Mouse (Mus musculus) erythroblast, embryonic 14.5 days (primary cell): ENCODE measurements at regions not wholly inside any gene's neighbourhood (a gene's known extent, or its start where the extent isn't known, plus 50 kb on each side); places are given as distances from the start of the nearest gene placed in this dataset.

Source experiments
- H3K27me3 ChIP-seq: 2 replicates; pipeline ENCODE4 v1.6.1; 2012; ENCODE audit warnings: inconsistent platforms; ENCODE audit not compliant: control insufficient read depth
- H3K36me3 ChIP-seq: 2 replicates; pipeline ENCODE4 v1.6.1; 2012; ENCODE audit warnings: mild to moderate bottlenecking, inconsistent platforms; ENCODE audit not compliant: control insufficient read depth
- H3K4me1 ChIP-seq: 2 replicates; pipeline ENCODE4 v1.6.1; 2012; ENCODE audit warnings: inconsistent platforms; ENCODE audit not compliant: control insufficient read depth
- H3K4me3 ChIP-seq: replicated peaks from 2 replicates; pipeline ENCODE3; 2012; ENCODE audit warnings: moderate library complexity, mild to moderate bottlenecking, inconsistent platforms
- H3K9me3 ChIP-seq: 2 replicates; pipeline ENCODE4 v1.6.1; 2012; ENCODE audit warnings: low read length, inconsistent platforms, mixed read lengths; ENCODE audit not compliant: control insufficient read depth
- GATA1 ChIP-seq: IDR thresholded peaks from 2 replicates; pipeline ENCODE4 v1.6.1; 2012; ENCODE audit warnings: low read length, inconsistent platforms, mixed read lengths
- TAL1 ChIP-seq: IDR thresholded peaks from 3 replicates; pipeline ENCODE4 v1.6.1; 2012; ENCODE audit warnings: low read length, inconsistent platforms, mixed read lengths

DNA sequence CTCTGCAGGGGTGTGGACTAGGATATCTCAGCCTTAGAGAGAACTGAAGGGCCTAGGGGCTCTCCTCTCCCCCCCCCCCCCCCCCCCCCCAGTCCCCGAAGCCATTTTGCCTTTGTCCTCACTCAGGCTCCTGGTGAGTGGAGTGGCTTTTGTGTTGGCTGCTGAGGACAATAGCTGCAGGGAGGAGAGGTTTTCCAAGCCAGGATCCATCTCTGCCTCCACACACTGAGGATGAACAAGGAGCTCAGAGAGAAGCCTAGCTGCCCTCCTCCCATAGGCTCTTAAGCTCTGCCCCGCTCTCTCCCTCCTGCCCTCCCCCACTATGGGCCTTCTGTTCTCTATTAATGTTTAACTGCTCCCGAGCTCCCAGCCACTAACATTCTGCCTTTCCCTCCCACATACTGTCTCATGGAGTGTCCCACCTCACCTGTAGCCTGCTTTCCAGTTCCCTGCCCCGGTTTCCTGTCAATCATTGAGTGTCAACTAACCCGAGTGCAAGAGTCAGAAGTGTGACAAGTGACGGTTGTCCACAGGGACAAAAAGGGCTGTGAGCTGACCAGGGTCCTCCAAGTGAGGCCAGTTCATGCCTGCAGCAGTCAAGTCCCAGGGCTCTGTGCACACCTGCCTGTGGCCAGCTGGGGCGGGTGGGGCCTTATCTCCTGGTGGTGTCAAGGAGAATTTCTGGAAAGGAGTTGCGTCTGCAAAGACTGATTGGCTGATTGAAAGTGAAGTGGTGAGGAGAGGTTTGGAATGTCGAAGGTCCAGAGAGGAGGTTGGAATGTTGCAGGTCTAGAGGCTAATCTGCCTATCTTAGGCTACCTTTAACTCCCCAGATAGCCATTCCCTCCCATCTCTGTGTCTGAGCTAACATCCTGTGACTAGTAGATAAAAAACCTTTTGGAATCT is 165.1 kb upstream of the Rybp start:
- Histone ChIP-seq H3K36me3 (no peaks in the 10 kb centered on the region), H3K4me1 (no peaks in the 10 kb centered on the region), H3K9me3 (peaks cover 15% of the 10 kb centered on the region), H3K27me3 (no peaks in the 10 kb centered on the region), H3K4me3 (no peak overlapping the region)
- TF ChIP-seq TAL1 (no peak), GATA1 (no peak)

DNA sequence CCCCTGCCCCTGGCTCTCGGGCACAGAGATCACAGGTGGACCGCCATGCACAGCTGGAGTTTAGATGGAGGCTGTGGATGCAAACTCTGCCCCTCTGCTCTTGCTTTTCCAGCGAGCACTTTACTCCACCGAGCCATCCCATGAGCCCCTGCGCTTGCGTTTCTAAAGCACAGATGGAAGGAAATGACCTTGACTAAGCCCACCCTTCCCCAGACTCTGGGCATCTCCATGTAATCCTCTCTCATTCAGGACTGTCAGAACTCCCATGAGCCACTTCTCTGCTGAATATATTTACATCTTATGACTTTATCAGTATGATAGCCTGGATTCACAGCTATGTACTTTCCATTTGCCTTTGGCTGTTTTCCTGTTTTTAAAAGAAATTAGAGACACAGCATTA is 162.8 kb upstream of the Rybp start:
- TF ChIP-seq GATA1: no peak
- TF ChIP-seq TAL1: no peak
- Histone ChIP-seq H3K27me3 (no peaks in the 10 kb centered on the region), H3K9me3 (peaks cover 15% of the 10 kb centered on the region), H3K4me1 (no peaks in the 10 kb centered on the region), H3K4me3 (no peak overlapping the region), H3K36me3 (no peaks in the 10 kb centered on the region)

DNA sequence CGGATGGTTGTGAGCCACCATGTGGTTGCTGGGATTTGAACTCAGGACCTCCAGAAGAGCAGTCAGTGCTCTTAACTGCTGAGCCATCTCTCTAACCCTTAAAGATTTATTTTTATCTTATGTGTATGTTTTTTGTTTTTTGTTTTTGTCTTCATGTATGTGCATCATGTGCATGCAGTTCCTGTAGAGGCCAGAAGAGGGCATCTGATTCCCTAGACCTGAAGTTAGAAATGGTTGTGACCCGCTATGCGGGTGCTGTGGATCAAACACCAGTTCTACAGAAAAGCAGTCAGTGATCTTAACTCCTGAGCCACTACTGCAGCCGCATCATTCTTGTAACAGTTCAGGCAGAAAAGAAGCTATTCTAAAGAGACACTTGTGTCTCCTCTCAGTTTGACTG is 161.8 kb upstream of the Rybp start:
- H3K4me3 ChIP-seq: no peak overlapping the region
- peaks cover 15% of the 10 kb centered on the region for H3K9me3 ChIP-seq

DNA sequence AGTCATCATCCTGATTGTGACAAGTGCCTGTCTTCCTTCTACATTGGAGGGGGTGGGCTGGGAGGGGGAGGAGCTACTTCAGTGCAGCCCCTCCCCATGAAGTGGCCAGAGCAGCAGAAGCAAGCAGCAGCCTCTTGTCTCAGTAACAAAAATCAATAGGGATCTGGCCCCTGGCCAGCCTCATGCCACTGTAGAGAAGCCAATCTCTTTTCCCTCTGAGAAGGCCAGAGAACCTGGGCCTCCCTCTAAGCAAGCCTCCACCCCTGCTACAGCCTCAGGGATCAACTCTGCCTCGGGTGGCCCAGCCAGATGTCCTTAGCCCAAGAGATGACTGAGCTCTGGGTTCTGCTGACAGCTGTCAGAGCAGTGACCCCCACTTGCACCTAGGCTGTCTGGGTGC is 159.9 kb upstream of the Rybp start:
- H3K27me3 ChIP-seq: no peaks in the 10 kb centered on the region
- H3K4me3 ChIP-seq: no peak overlapping the region
- TF ChIP-seq TAL1 (no peak), GATA1 (no peak)
- H3K9me3 ChIP-seq: peaks cover 15% of the 10 kb centered on the region
- no peaks in the 10 kb centered on the region for H3K36me3 ChIP-seq
- H3K4me1 ChIP-seq: no peaks in the 10 kb centered on the region

More for the DNA sequence above, 161.8 kb upstream of the Rybp start:
- TF ChIP-seq TAL1 (no peak), GATA1 (no peak)
- H3K27me3 ChIP-seq: no peaks in the 10 kb centered on the region
- H3K36me3 ChIP-seq: no peaks in the 10 kb centered on the region
- H3K4me1 ChIP-seq: no peaks in the 10 kb centered on the region

DNA sequence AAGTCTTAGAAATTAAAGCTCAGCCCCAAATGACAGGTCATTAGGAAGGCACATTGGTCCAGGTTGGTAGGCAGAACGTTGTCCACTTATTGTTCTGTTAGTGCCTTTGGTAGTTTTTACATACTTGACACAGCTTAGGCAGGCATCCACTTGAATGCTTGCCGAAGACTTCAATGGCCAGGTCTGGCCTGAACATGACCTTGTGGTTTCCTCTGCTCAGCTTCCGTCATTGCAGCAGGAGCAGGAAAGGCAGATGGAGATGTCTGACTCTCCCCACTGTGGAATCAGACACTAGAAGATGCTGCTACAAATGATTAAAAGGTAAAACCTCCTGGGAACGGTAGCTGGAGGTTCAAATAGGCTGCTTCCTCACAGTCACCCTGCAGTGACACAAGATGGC is 159.5 kb upstream of the Rybp start:
- H3K27me3 ChIP-seq: no peaks in the 10 kb centered on the region
- H3K4me1 ChIP-seq: no peaks in the 10 kb centered on the region
- H3K36me3 ChIP-seq: no peaks in the 10 kb centered on the region
- H3K4me3 ChIP-seq: no peak overlapping the region
- peaks cover 15% of the 10 kb centered on the region for H3K9me3 ChIP-seq
- no peak for TF ChIP-seq TAL1
- TF ChIP-seq GATA1: no peak

DNA sequence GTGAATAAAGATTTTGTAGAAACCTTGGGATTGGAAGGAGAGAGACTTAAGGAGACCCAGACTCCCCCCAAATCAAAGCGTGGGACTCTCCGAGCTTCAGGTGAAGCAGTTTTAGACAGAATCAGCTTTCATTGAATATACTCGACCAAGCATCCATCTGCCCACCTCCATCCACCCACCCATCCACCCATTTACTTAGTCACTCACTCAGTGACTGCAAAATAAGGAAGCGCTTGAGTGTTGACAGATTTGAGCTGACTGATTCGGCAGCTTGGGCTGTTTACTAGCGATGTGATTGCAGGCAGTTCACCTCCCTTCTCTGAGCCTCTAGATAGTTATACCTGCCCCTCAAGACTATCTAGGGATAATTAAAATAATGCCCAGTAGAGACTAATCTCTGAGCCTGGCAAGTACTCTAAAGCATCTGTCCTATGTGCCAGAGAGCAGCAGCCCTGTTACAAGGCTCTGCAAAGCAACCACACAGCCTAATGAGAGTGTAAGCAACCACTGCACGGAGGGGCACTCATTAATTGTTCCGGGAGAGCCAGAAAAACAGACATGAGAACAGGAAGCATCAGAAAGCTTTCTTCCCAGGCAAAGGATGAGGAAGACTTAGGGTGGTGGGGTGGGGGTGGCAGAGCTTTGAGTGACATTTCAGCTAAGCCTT is 151.9 kb upstream of the Rybp start:
- H3K36me3 ChIP-seq: no peaks in the 10 kb centered on the region
- no peaks in the 10 kb centered on the region for H3K9me3 ChIP-seq
- H3K27me3 ChIP-seq: no peaks in the 10 kb centered on the region
- TF ChIP-seq GATA1: no peak
- TF ChIP-seq TAL1: no peak
- no peaks in the 10 kb centered on the region; the same call in 1 of the 2 replicates for H3K4me1 ChIP-seq
- H3K4me3 ChIP-seq: no peak overlapping the region

DNA sequence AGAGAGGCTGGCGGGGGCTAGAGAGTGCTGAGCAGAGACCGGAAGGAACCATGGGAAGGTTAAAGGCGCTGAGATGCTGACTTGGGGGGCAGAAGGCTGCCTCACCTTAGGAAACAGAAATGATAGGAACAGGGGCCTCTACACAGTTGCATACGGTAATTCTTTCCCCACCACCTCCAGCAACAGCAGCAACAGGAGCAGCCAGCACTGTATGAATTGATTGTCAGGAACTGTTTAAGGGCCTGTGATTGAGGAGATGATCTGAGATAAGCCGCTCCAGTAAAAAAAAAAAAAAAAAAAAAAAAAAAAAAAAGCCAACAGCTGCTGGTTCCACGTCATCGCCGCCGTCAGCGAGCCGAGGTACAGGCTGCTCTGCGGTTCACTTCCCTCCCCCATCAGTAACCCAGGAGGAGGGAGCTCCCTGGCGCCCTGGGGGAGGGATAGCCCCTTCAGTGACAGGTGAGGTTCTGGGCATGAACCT is 151.3 kb upstream of the Rybp start:
- TF ChIP-seq TAL1: no peak
- TF ChIP-seq GATA1: no peak
- Histone ChIP-seq H3K9me3 (no peaks in the 10 kb centered on the region), H3K36me3 (no peaks in the 10 kb centered on the region), H3K4me1 (no peaks in the 10 kb centered on the region; the same call in 1 of the 2 replicates), H3K27me3 (no peaks in the 10 kb centered on the region), H3K4me3 (no peak overlapping the region)

DNA sequence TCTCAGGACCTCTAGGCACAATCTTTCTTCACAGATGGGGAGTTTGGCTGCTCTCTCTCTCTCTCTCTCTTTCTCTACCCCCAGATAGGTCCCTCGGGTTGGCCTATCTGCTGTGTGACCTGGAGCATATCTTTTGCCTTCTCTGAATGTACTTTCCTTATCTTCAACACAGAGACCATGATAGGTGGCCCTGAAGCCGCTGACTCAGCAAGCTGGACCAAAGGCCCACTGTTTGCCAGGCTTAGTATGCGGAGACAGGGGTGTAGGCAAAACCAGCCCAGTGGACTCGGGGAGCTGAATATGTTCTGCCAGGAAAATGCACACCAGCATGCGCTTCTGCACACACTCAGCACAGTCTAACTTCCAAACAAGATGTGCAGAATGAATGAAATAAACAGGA is 150.7 kb upstream of the Rybp start:
- no peak for TF ChIP-seq TAL1
- TF ChIP-seq GATA1: no peak

DNA sequence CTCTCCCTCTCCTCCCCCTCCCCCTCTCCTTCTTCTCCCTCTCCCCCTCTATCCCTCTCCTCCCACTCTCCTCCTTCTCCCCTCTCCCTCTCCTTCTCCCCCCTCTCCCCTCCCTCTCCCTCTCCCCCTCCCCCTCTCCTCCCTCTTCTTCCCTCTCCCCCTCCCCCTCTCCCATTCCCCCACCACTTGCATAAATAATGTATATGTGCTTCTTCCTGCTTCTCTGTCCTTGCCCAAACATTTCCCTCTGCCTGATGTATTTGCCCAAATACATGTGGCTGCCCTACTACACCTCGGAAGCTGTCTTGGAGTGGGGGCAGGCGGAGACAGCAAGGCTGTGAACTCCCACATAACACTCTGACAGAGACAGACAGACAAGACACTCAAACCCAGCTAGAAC is 149.2 kb upstream of the Rybp start:
- TF ChIP-seq GATA1 (no peak), TAL1 (no peak)
- Histone ChIP-seq H3K4me1 (no peaks in the 10 kb centered on the region; the same call in 1 of the 2 replicates), H3K4me3 (no peak overlapping the region), H3K9me3 (no peaks in the 10 kb centered on the region), H3K27me3 (no peaks in the 10 kb centered on the region), H3K36me3 (no peaks in the 10 kb centered on the region)

More for the DNA sequence above, 150.7 kb upstream of the Rybp start:
- no peak overlapping the region for H3K4me3 ChIP-seq
- no peaks in the 10 kb centered on the region for H3K27me3 ChIP-seq
- no peaks in the 10 kb centered on the region for H3K9me3 ChIP-seq
- no peaks in the 10 kb centered on the region; the same call in 1 of the 2 replicates for H3K4me1 ChIP-seq
- H3K36me3 ChIP-seq: no peaks in the 10 kb centered on the region
